Mouse (Mus musculus) erythroblast, embryonic 14.5 days (primary cell): ENCODE results near the gene Uxs1.

Experiments used
- GATA1 ChIP-seq: IDR thresholded peaks from 2 replicates; pipeline ENCODE4 v1.6.1; 2012; ENCODE audit warnings: low read length, inconsistent platforms, mixed read lengths
- TAL1 ChIP-seq: IDR thresholded peaks from 3 replicates; pipeline ENCODE4 v1.6.1; 2012; ENCODE audit warnings: low read length, inconsistent platforms, mixed read lengths

- TF ChIP-seq GATA1, result no peak
- TF ChIP-seq TAL1, result no peak
Measured at GRCm38 (mm10) chr1:43754448-43755312, 72.9 kb downstream of the Uxs1 start.
